Mouse (Mus musculus) liver, embryonic 11.5 days (tissue): ENCODE results near the gene Trmu. TPM values are rescaled to one million over a fixed set of nuclear protein-coding genes. Genes with fewer than 3 reads are reported as not detected.

ENCODE experiments used
- ATAC-seq: fragments of 200-750 bp; cut with Nextera tagmentation; replicated peaks from 2 replicates; pipeline ENCODE4 v1.8.0; 2017; ENCODE audit warnings: moderate number of reproducible peaks, mild to moderate bottlenecking, moderate TSS enrichment, moderate library complexity; ENCODE audit not compliant: low FRiP score
- DNase-seq: peaks from one replicate; pipeline ENCODE4 v3.0.0-alpha.2; 2017; ENCODE audit warnings: low spot score
- H3K27ac ChIP-seq: fragments of 300-500 bp; sonication (generic); 2 replicates; pipeline ENCODE4 v1.5.1; 2014; ENCODE audit warnings: mild to moderate bottlenecking, low read depth, low read length, control low read depth
- H3K27me3 ChIP-seq: fragments of 300-500 bp; sonication (generic); replicated peaks from 2 replicates; pipeline ENCODE4 v1.6.1; 2014; ENCODE audit warnings: low read length, mixed read lengths; ENCODE audit not compliant: control insufficient read depth, insufficient read depth
- H3K36me3 ChIP-seq: fragments of 300-500 bp; sonication (generic); 2 replicates; pipeline ENCODE4 v1.6.1; 2014; ENCODE audit warnings: mild to moderate bottlenecking, low read length, moderate library complexity, mixed read lengths; ENCODE audit not compliant: control insufficient read depth, insufficient read depth
- H3K4me1 ChIP-seq: fragments of 300-500 bp; sonication (generic); replicated peaks from 2 replicates; pipeline ENCODE4 v1.6.1; 2014; ENCODE audit warnings: low read length, mixed read lengths; ENCODE audit not compliant: control insufficient read depth, insufficient read depth
- H3K4me2 ChIP-seq: fragments of 300-500 bp; sonication (generic); 2 replicates; pipeline ENCODE4 v1.6.1; 2014; ENCODE audit warnings: mild to moderate bottlenecking, control low read depth, moderate library complexity
- H3K4me3 ChIP-seq: fragments of 300-500 bp; sonication (generic); 2 replicates; pipeline ENCODE4 v1.5.1; 2014; ENCODE audit warnings: low read depth, low read length, control low read depth
- H3K9ac ChIP-seq: fragments of 300-500 bp; sonication (generic); 2 replicates; pipeline ENCODE4 v1.6.1; 2014; ENCODE audit warnings: low read depth, low read length, control low read depth
- H3K9me3 ChIP-seq: fragments of 300-500 bp; sonication (generic); 2 replicates; pipeline ENCODE4 v1.6.1; 2016; ENCODE audit warnings: low read length, inconsistent platforms, mixed read lengths; ENCODE audit not compliant: control insufficient read depth
- WGBS: fragments of 180-500 bp; shearing (Covaris S2); extraction: QIAGEN DNeasy Blood & Tissue Kit; methylation state at CpG from one replicate; pipeline ENCODE4 v1.1.7; 2014; 5-methylcytosine and 5-hydroxymethylcytosine counted together
- polyA plus RNA-seq: library from polyadenylated mRNA; unstranded; fragments of >200 nt; fragmentation: Nextera tagmentation; extraction: Ambion mirVana; gene quantifications from 2 replicates; pipeline ENCODE4 v1.2.1, GENCODE M21; 2014

Gene Trmu
- 34.0 and 35.0 TPM in 2 replicates for polyA plus RNA-seq

GRCm38 (mm10) chr15:85878848-85879497 lies at the start of gene Trmu:
Trmu (plus strand) TSS chr15:85879312.
- Histone ChIP-seq H3K4me3 (peak within 1 kb of the TSS; percentile 86), H3K27ac (peak within 1 kb of the TSS; percentile 73; the same call in 1 of the 2 replicates), H3K4me1 (peaks cover 9% of the 10 kb centered on the region), H3K9me3 (no peaks in the 10 kb centered on the region), H3K36me3 (peaks cover 26% of the 10 kb centered on the region), H3K9ac (peak within 1 kb of the TSS; percentile 91), H3K4me2 (peak within 1 kb of the TSS; percentile 92), H3K27me3 (no peaks in the 10 kb centered on the region)
- DNase-seq: peak; percentile 92
- 1% methylated on average over 48 of the region's 50 CpGs for WGBS
- ATAC-seq: peak; percentile 94

GRCm38 (mm10) chr15:85829470-85829869 lies 49.6 kb upstream of the Trmu start:
- peaks cover 15% of the 10 kb centered on the region for H3K4me1 ChIP-seq
- no peak overlapping the region for H3K4me3 ChIP-seq
- no peaks in the 10 kb centered on the region for H3K27me3 ChIP-seq
- ATAC-seq (no peak), DNase-seq (no peak)
- H3K9me3 ChIP-seq: no peaks in the 10 kb centered on the region
- no peaks in the 10 kb centered on the region for H3K36me3 ChIP-seq
- no peak overlapping the region for H3K4me2 ChIP-seq
- WGBS: 64% methylated on average over 5 of the region's 5 CpGs
- peak overlapping the region; percentile 2; the same call in 1 of the 2 replicates for H3K27ac ChIP-seq
- no peak overlapping the region for H3K9ac ChIP-seq

GRCm38 (mm10) chr15:85831954-85832590 lies 47.0 kb upstream of the Trmu start, which contains the start of gene Ttc38:
Ttc38 (plus strand) TSS chr15:85832306.
- peak; percentile 87 for ATAC-seq
- peak within 1 kb of the TSS; percentile 85 for H3K4me2 ChIP-seq
- 2% methylated on average over 27 of the region's 27 CpGs for WGBS
- peak; percentile 78 for DNase-seq
- H3K27ac ChIP-seq: peak within 1 kb of the TSS; percentile 64; the same call in 1 of the 2 replicates
- no peaks in the 10 kb centered on the region for H3K36me3 ChIP-seq
- H3K27me3 ChIP-seq: no peaks in the 10 kb centered on the region
- peak within 1 kb of the TSS; percentile 64 for H3K9ac ChIP-seq
- H3K9me3 ChIP-seq: no peaks in the 10 kb centered on the region
- H3K4me1 ChIP-seq: peaks cover 11% of the 10 kb centered on the region
- peak within 1 kb of the TSS; percentile 65 for H3K4me3 ChIP-seq

GRCm38 (mm10) chr15:85832599-85832998 lies 46.5 kb upstream of the Trmu start:
- Histone ChIP-seq H3K36me3 (no peaks in the 10 kb centered on the region), H3K4me3 (peak overlapping the region; percentile 65), H3K27ac (peak overlapping the region; percentile 64; the same call in 1 of the 2 replicates), H3K9ac (peak overlapping the region; percentile 64), H3K9me3 (no peaks in the 10 kb centered on the region), H3K4me2 (peak overlapping the region; percentile 85), H3K4me1 (peaks cover 7% of the 10 kb centered on the region), H3K27me3 (no peaks in the 10 kb centered on the region)
- ATAC-seq: no peak
- DNase-seq: no peak
- 45% methylated on average over 8 of the region's 8 CpGs for WGBS

- no peak for ATAC-seq
- Histone ChIP-seq H3K27ac (no peak overlapping the region), H3K9me3 (no peaks in the 10 kb centered on the region), H3K4me2 (no peak overlapping the region), H3K36me3 (no peaks in the 10 kb centered on the region), H3K4me3 (no peak overlapping the region), H3K9ac (no peak overlapping the region), H3K4me1 (peaks cover 7% of the 10 kb centered on the region), H3K27me3 (no peaks in the 10 kb centered on the region)
- WGBS: 50% methylated on average over 3 of the region's 3 CpGs
- no peak for DNase-seq
Measured at GRCm38 (mm10) chr15:85835335-85835734, 43.8 kb upstream of the Trmu start.

GRCm38 (mm10) chr15:85836887-85837286 lies 42.2 kb upstream of the Trmu start:
- Histone ChIP-seq H3K9ac (no peak overlapping the region), H3K36me3 (no peaks in the 10 kb centered on the region), H3K4me3 (no peak overlapping the region), H3K9me3 (no peaks in the 10 kb centered on the region), H3K27ac (no peak overlapping the region), H3K4me2 (no peak overlapping the region), H3K4me1 (peaks cover 7% of the 10 kb centered on the region), H3K27me3 (no peaks in the 10 kb centered on the region)
- DNase-seq (no peak), ATAC-seq (no peak)
- 83% methylated on average over 5 of the region's 5 CpGs for WGBS

- Histone ChIP-seq H3K4me1 (no peaks in the 10 kb centered on the region; the same call in 1 of the 2 replicates), H3K9me3 (no peaks in the 10 kb centered on the region), H3K4me3 (no peak overlapping the region), H3K9ac (no peak overlapping the region), H3K27ac (no peak overlapping the region), H3K4me2 (no peak overlapping the region), H3K36me3 (no peaks in the 10 kb centered on the region), H3K27me3 (no peaks in the 10 kb centered on the region)
- no peak for DNase-seq
- no peak; the same call in 1 of the 2 replicates for ATAC-seq
- 38% methylated on average over 6 of the region's 6 CpGs for WGBS
Measured at GRCm38 (mm10) chr15:85840983-85841382, 38.1 kb upstream of the Trmu start.

- no peaks in the 10 kb centered on the region for H3K36me3 ChIP-seq
- no peaks in the 10 kb centered on the region for H3K9me3 ChIP-seq
- WGBS: 65% methylated on average over 5 of the region's 5 CpGs
- no peak overlapping the region for H3K9ac ChIP-seq
- ATAC-seq (peak; percentile 43; the same call in 1 of the 2 replicates), DNase-seq (no peak)
- H3K4me3 ChIP-seq: no peak overlapping the region
- no peak overlapping the region for H3K4me2 ChIP-seq
- no peak overlapping the region for H3K27ac ChIP-seq
- H3K4me1 ChIP-seq: no peaks in the 10 kb centered on the region; the same call in 1 of the 2 replicates
- H3K27me3 ChIP-seq: no peaks in the 10 kb centered on the region
Measured at GRCm38 (mm10) chr15:85841796-85842360, 37.2 kb upstream of the Trmu start.
